Mouse (Mus musculus): ENCODE measurements around the gene Kctd14. TPM values are rescaled to one million over a fixed set of nuclear protein-coding genes. Genes with fewer than 3 reads are reported as not detected.
"Not testable (repeated sequence)": the region's sequence is repeated elsewhere in the genome, so short reads cannot be mapped to it uniquely, and the experiment has no call there.

The Kctd14 gene
- total RNA-seq, 2 experiments from 2014 or later: 0.31 to 0.37 TPM

GRCm38 (mm10) chr7:97433517-97433916, 17.6 kb upstream of the Kctd14 start:
- DNase-seq; intact Hi-C loops (cut with DNase I): not testable (repeated sequence)

- DNase-seq: no peak
- intact Hi-C loops (cut with DNase I): no loop called here
Observed at GRCm38 (mm10) chr7:97434517-97434916, 16.6 kb upstream of the Kctd14 start.

- intact Hi-C loops (cut with DNase I): loop anchor here (5.0 kb wide), 1 partner anchor 33 kb away; no protein-coding TSS in a partner anchor
- DNase-seq: no peak
Observed at GRCm38 (mm10) chr7:97438986-97439385, 12.1 kb upstream of the Kctd14 start.

- intact Hi-C loops (cut with DNase I): no loop called here
- peak; percentile 90 for DNase-seq
Observed at GRCm38 (mm10) chr7:97446171-97446925, 4.8 kb upstream of the Kctd14 start.

GRCm38 (mm10) chr7:97447050-97447531, 4.0 kb upstream of the Kctd14 start:
- intact Hi-C loops (cut with DNase I): no loop called here
- no peak for DNase-seq

- intact Hi-C loops (cut with DNase I): no loop called here
- DNase-seq: no peak
Observed at GRCm38 (mm10) chr7:97452196-97452595, 1.1 kb downstream of the Kctd14 start.

- DNase-seq: peak; percentile 14 to 25
- intact Hi-C loops (cut with DNase I): no loop called here
Observed at GRCm38 (mm10) chr7:97453141-97453921, 2.2 kb downstream of the Kctd14 start.

- intact Hi-C loops (cut with DNase I): no loop called here
- DNase-seq: no peak
Observed at GRCm38 (mm10) chr7:97454795-97455194, 3.7 kb downstream of the Kctd14 start.

GRCm38 (mm10) chr7:97455577-97455976, 4.5 kb downstream of the Kctd14 start:
- DNase-seq: no peak
- intact Hi-C loops (cut with DNase I): no loop called here

- DNase-seq: no peak
- intact Hi-C loops (cut with DNase I): loop anchor here (5.0 kb wide), 1 partner anchor 36 kb away; no protein-coding TSS in a partner anchor
Observed at GRCm38 (mm10) chr7:97473001-97473400, 21.9 kb downstream of the Kctd14 start.

- intact Hi-C loops (cut with DNase I): no loop called here
- no peak for DNase-seq
Observed at GRCm38 (mm10) chr7:97479349-97479748, 28.2 kb downstream of the Kctd14 start.

GRCm38 (mm10) chr7:97480290-97480689, 29.2 kb downstream of the Kctd14 start:
- peak in 1 of 2 experiments; percentile 6 for DNase-seq
- intact Hi-C loops (cut with DNase I): loop anchor here (2.0 to 5.0 kb wide), 3 partner anchors 53 to 217 kb away; partner anchors contain the start of genes Aamdc, Clns1a and Rsf1

- peak; percentile 95 for DNase-seq
- intact Hi-C loops (cut with DNase I): loop anchor here (2.0 to 5.0 kb wide), 3 partner anchors 54 to 216 kb away; partner anchors contain the start of genes Aamdc, Clns1a and Rsf1
Observed at GRCm38 (mm10) chr7:97480821-97481339, 29.8 kb downstream of the Kctd14 start, which contains the start of gene Ints4. Ints4 (plus strand) TSS chr7:97480956.

- intact Hi-C loops (cut with DNase I): loop anchor here (5.0 kb wide), 2 partner anchors 56 to 214 kb away; partner anchors contain the start of gene Clns1a
- DNase-seq: no peak
Observed at GRCm38 (mm10) chr7:97483378-97483777, 32.3 kb downstream of the Kctd14 start.

- DNase-seq: no peak
- intact Hi-C loops (cut with DNase I): no loop called here
Observed at GRCm38 (mm10) chr7:97491157-97491556, 40.0 kb downstream of the Kctd14 start.

GRCm38 (mm10) chr7:97492420-97492819, 41.3 kb downstream of the Kctd14 start:
- intact Hi-C loops (cut with DNase I): no loop called here
- DNase-seq: peak; percentile 24 to 60

GRCm38 (mm10) chr7:97495052-97495451, 43.9 kb downstream of the Kctd14 start:
- intact Hi-C loops (cut with DNase I): no loop called here
- DNase-seq: no peak

- DNase-seq: peak; percentile 68 to 73
- intact Hi-C loops (cut with DNase I): no loop called here
Observed at GRCm38 (mm10) chr7:97500555-97501209, 49.6 kb downstream of the Kctd14 start.

Measured in heart, postnatal 10 days (tissue).